Mouse (Mus musculus) midbrain, embryonic 11.5 days (tissue): ENCODE data around the gene Ctcf. TPM values are rescaled to one million over a fixed set of nuclear protein-coding genes. Genes with fewer than 3 reads are reported as not detected.

Experiments
- ATAC-seq: fragments of 200-750 bp; cut with Nextera tagmentation; 2 replicates; pipeline ENCODE4 v1.8.0; 2017; ENCODE audit warnings: moderate TSS enrichment, moderate library complexity; ENCODE audit not compliant: low FRiP score
- DNase-seq: peaks from one replicate; pipeline ENCODE4 v3.0.0; 2015; ENCODE audit warnings: low spot score; ENCODE audit errors: missing footprints
- H3K27ac ChIP-seq: fragments of 300-500 bp; sonication (generic); 2 replicates; pipeline ENCODE4 v1.5.1; 2014; ENCODE audit warnings: low read depth, low read length
- H3K27me3 ChIP-seq: fragments of 300-500 bp; sonication (generic); 2 replicates; pipeline ENCODE4 v1.6.1; 2014; ENCODE audit warnings: mild to moderate bottlenecking, low read length, moderate library complexity, mixed read lengths; ENCODE audit not compliant: control insufficient read depth, insufficient read depth
- H3K36me3 ChIP-seq: fragments of 300-500 bp; sonication (generic); 2 replicates; pipeline ENCODE4 v1.6.1; 2014; ENCODE audit warnings: mild to moderate bottlenecking, low read length, moderate library complexity, mixed read lengths; ENCODE audit not compliant: control insufficient read depth, insufficient read depth
- H3K4me1 ChIP-seq: fragments of 300-500 bp; sonication (generic); 2 replicates; pipeline ENCODE4 v1.6.1; 2014; ENCODE audit warnings: low read length; ENCODE audit not compliant: control insufficient read depth, insufficient read depth
- H3K4me2 ChIP-seq: fragments of 300-500 bp; sonication (generic); 2 replicates; pipeline ENCODE4 v1.6.1; 2014; ENCODE audit warnings: mild to moderate bottlenecking, moderate library complexity
- H3K4me3 ChIP-seq: fragments of 300-500 bp; sonication (generic); 2 replicates; pipeline ENCODE4 v1.5.1; 2014; ENCODE audit warnings: low read depth, low read length
- H3K9ac ChIP-seq: fragments of 300-500 bp; sonication (generic); 2 replicates; pipeline ENCODE4 v1.6.1; 2014; ENCODE audit warnings: low read length
- H3K9me3 ChIP-seq: fragments of 300-500 bp; sonication (generic); 2 replicates; pipeline ENCODE4 v1.6.1; 2016; ENCODE audit warnings: low read length; ENCODE audit not compliant: control insufficient read depth
- WGBS: fragments of 180-500 bp; shearing (Covaris S2); extraction: QIAGEN DNeasy Blood & Tissue Kit; methylation state at CpG from one replicate; pipeline ENCODE4 v1.1.7; 2014; 5-methylcytosine and 5-hydroxymethylcytosine counted together
- polyA plus RNA-seq: library from polyadenylated mRNA; unstranded; fragments of >200 nt; fragmentation: Nextera tagmentation; extraction: Ambion mirVana; gene quantifications from 2 replicates; pipeline ENCODE4 v1.2.1, GENCODE M21; 2014

Gene Ctcf
- polyA plus RNA-seq, 1 experiment from 2014 or later = 112 TPM

- Histone ChIP-seq H3K4me1 (peaks cover 19% of the 10 kb centered on the region), H3K4me3 (peak overlapping the region; percentile 66), H3K9me3 (no peaks in the 10 kb centered on the region), H3K27ac (no peak overlapping the region), H3K4me2 (peak overlapping the region; percentile 81), H3K9ac (peak overlapping the region; percentile 68), H3K36me3 (peaks cover 10% of the 10 kb centered on the region; the same call in 1 of the 2 replicates), H3K27me3 (no peaks in the 10 kb centered on the region)
- no peak for DNase-seq
- peak; percentile 53 for ATAC-seq
- under 1% methylated on average over 21 of the region's 21 CpGs for WGBS
Observed at GRCm38 (mm10) chr8:105700566-105700965, 64.2 kb downstream of the Ctcf start.

GRCm38 (mm10) chr8:105700966-105701824 is 64.8 kb downstream of the Ctcf start, which contains the start of the genes Acd and Pard6a:
Gene Acd, minus strand, starts transcription at chr8:105701102.
Gene Pard6a, plus strand, starts transcription at chr8:105701148.
- Histone ChIP-seq H3K27ac (peak within 1 kb of the TSS; percentile 88), H3K4me2 (peak within 1 kb of the TSS; percentile 81), H3K9me3 (no peaks in the 10 kb centered on the region), H3K4me1 (peaks cover 22% of the 10 kb centered on the region), H3K4me3 (peak within 1 kb of the TSS; percentile 66), H3K36me3 (peaks cover 10% of the 10 kb centered on the region; the same call in 1 of the 2 replicates), H3K27me3 (no peaks in the 10 kb centered on the region), H3K9ac (peak within 1 kb of the TSS; percentile 68)
- ATAC-seq (peak; percentile 82), DNase-seq (peak; percentile 100)
- under 1% methylated on average over 60 of the region's 60 CpGs for WGBS

GRCm38 (mm10) chr8:105702001-105702401 is 65.6 kb downstream of the Ctcf start:
- ATAC-seq (peak; percentile 25; the same call in 1 of the 2 replicates), DNase-seq (no peak)
- H3K4me3 ChIP-seq = peak overlapping the region; percentile 66
- H3K4me1 ChIP-seq = peaks cover 29% of the 10 kb centered on the region
- H3K4me2 ChIP-seq = peak overlapping the region; percentile 81
- 35% methylated on average over 18 of the region's 18 CpGs for WGBS
- H3K9ac ChIP-seq = peak overlapping the region; percentile 60
- peak overlapping the region; percentile 20 for H3K27ac ChIP-seq
- H3K9me3 ChIP-seq = no peaks in the 10 kb centered on the region
- H3K27me3 ChIP-seq = no peaks in the 10 kb centered on the region
- H3K36me3 ChIP-seq = peaks cover 8% of the 10 kb centered on the region; the same call in 1 of the 2 replicates

GRCm38 (mm10) chr8:105702731-105703415 is 66.5 kb downstream of the Ctcf start:
- Histone ChIP-seq H3K36me3 (peaks cover 5% of the 10 kb centered on the region; the same call in 1 of the 2 replicates), H3K4me1 (peaks cover 33% of the 10 kb centered on the region), H3K9me3 (no peaks in the 10 kb centered on the region), H3K27ac (no peak overlapping the region), H3K4me3 (no peak overlapping the region), H3K4me2 (no peak overlapping the region), H3K27me3 (no peaks in the 10 kb centered on the region), H3K9ac (no peak overlapping the region)
- no peak for DNase-seq
- WGBS = 93% methylated on average over 24 of the region's 24 CpGs
- no peak for ATAC-seq

GRCm38 (mm10) chr8:105704146-105704812 is 67.9 kb downstream of the Ctcf start:
- 94% methylated on average over 34 of the region's 34 CpGs for WGBS
- no peak overlapping the region for H3K27ac ChIP-seq
- H3K4me1 ChIP-seq = peaks cover 33% of the 10 kb centered on the region
- H3K4me2 ChIP-seq = no peak overlapping the region
- H3K4me3 ChIP-seq = no peak overlapping the region
- DNase-seq (no peak), ATAC-seq (no peak)
- H3K9me3 ChIP-seq = no peaks in the 10 kb centered on the region
- no peak overlapping the region for H3K9ac ChIP-seq
- no peaks in the 10 kb centered on the region for H3K27me3 ChIP-seq
- peaks cover 5% of the 10 kb centered on the region; the same call in 1 of the 2 replicates for H3K36me3 ChIP-seq

GRCm38 (mm10) chr8:105704955-105705354 is 68.6 kb downstream of the Ctcf start:
- WGBS = 96% methylated on average over 6 of the region's 6 CpGs
- H3K9me3 ChIP-seq = no peaks in the 10 kb centered on the region

GRCm38 (mm10) chr8:105706426-105706825 is 70.1 kb downstream of the Ctcf start:
- DNase-seq = no peak
- Histone ChIP-seq H3K27ac (no peak overlapping the region), H3K4me1 (peaks cover 23% of the 10 kb centered on the region), H3K9me3 (no peaks in the 10 kb centered on the region), H3K4me3 (peak overlapping the region; percentile 76), H3K27me3 (no peaks in the 10 kb centered on the region), H3K9ac (peak overlapping the region; percentile 84; the same call in 1 of the 2 replicates), H3K4me2 (peak overlapping the region; percentile 93), H3K36me3 (peaks cover 5% of the 10 kb centered on the region; the same call in 1 of the 2 replicates)
- WGBS = 77% methylated on average over 12 of the region's 12 CpGs
- no peak for ATAC-seq

More at GRCm38 (mm10) chr8:105704955-105705354, 68.6 kb downstream of the Ctcf start:
- Histone ChIP-seq H3K36me3 (peaks cover 5% of the 10 kb centered on the region; the same call in 1 of the 2 replicates), H3K4me3 (no peak overlapping the region), H3K27ac (no peak overlapping the region), H3K4me1 (peaks cover 29% of the 10 kb centered on the region), H3K9ac (no peak overlapping the region), H3K4me2 (no peak overlapping the region), H3K27me3 (no peaks in the 10 kb centered on the region)
- ATAC-seq = no peak
- no peak for DNase-seq

GRCm38 (mm10) chr8:105707498-105708403 is 71.4 kb downstream of the Ctcf start, which contains the start of the genes 4933405L10Rik and Enkd1:
Gene 4933405L10Rik, plus strand, starts transcription at chr8:105707655.
Gene Enkd1, minus strand, starts transcription at chr8:105708210.
- H3K9me3 ChIP-seq = no peaks in the 10 kb centered on the region
- WGBS = under 1% methylated on average over 55 of the region's 55 CpGs
- no peak within 1 kb of the TSS; the same call in 1 of the 2 replicates for H3K27ac ChIP-seq

More at GRCm38 (mm10) chr8:105707498-105708403, 71.4 kb downstream of the Ctcf start, which contains the start of the genes 4933405L10Rik and Enkd1:
- peak within 1 kb of the TSS; percentile 76 for H3K4me3 ChIP-seq
- peak within 1 kb of the TSS; percentile 93 for H3K4me2 ChIP-seq
- peak; percentile 99 for DNase-seq
- ATAC-seq = peak; percentile 94
- H3K36me3 ChIP-seq = peaks cover 5% of the 10 kb centered on the region; the same call in 1 of the 2 replicates
- H3K27me3 ChIP-seq = no peaks in the 10 kb centered on the region
- peaks cover 14% of the 10 kb centered on the region for H3K4me1 ChIP-seq
- peak within 1 kb of the TSS; percentile 84 for H3K9ac ChIP-seq
